Mouse (Mus musculus) gastrocnemius, postnatal 10 days (tissue): Measurements from ENCODE around the gene Lpin1. TPM values are rescaled to one million over a fixed set of nuclear protein-coding genes. Genes with fewer than 3 reads are reported as not detected.
A peak's percentile ranks its signal among the peaks of the same experiment; 100 is the strongest.

Source experiments
- DNase-seq: peaks from one replicate; pipeline ENCODE4 v3.0.0; 2021; ENCODE audit warnings: mixed read lengths
- long read RNA-seq, 2 experiments: library from polyadenylated mRNA; stranded (forward); transcript quantifications; one replicate each; pipeline ENCODE4 v2.0.0; 2021
- total RNA-seq, 2 experiments: library from RNA; stranded (reverse); gene quantifications; 2 replicates each; pipeline ENCODE4 v1.2.3; 2021

Lpin1 gene
- total RNA-seq: 10 to 100 TPM; 29.6 to 48.0 TPM
- long read RNA-seq, experiment 1, full-length matches to known transcripts: 19 of 44 reads
- long read RNA-seq, experiment 1, partial matches to known transcripts: 13 of 44 reads
- long read RNA-seq, experiment 1, other reads (novel, unspliced or antisense): 12 of 44 reads
- long read RNA-seq, experiment 2, full-length matches to known transcripts: 17 of 60 reads
- long read RNA-seq, experiment 2, partial matches to known transcripts: 35 of 60 reads
- long read RNA-seq, experiment 2, other reads (novel, unspliced or antisense): 8 of 60 reads

- DNase-seq: no peak
These were observed at the start of gene Lpin1 for GRCm38 (mm10) chr12:16610936-16611335. Gene Lpin1, minus strand, starts transcription at chr12:16610966.

GRCm38 (mm10) chr12:16656906-16657875 lies 46.4 kb upstream of the Lpin1 start:
- no peak for DNase-seq

GRCm38 (mm10) chr12:16655604-16656003 lies 44.8 kb upstream of the Lpin1 start:
- DNase-seq: no peak

- DNase-seq: peak; percentile 83
These were observed 42.7 kb upstream of the Lpin1 start, which contains the start of gene Ntsr2 for GRCm38 (mm10) chr12:16653332-16654093. Gene Ntsr2, plus strand, starts transcription at chr12:16653382.

- no peak for DNase-seq
These were observed 39.1 kb upstream of the Lpin1 start for GRCm38 (mm10) chr12:16649819-16650218.

- no peak for DNase-seq
These were observed 37.5 kb upstream of the Lpin1 start for GRCm38 (mm10) chr12:16648273-16648672.

- no peak for DNase-seq
These were observed 36.1 kb upstream of the Lpin1 start for GRCm38 (mm10) chr12:16646780-16647409.

- no peak for DNase-seq
These were observed 33.9 kb upstream of the Lpin1 start for GRCm38 (mm10) chr12:16644698-16645097.

- DNase-seq: peak; percentile 76
These were observed 33.0 kb upstream of the Lpin1 start for GRCm38 (mm10) chr12:16643508-16644345.

GRCm38 (mm10) chr12:16642000-16642399 lies 31.2 kb upstream of the Lpin1 start:
- no peak for DNase-seq

GRCm38 (mm10) chr12:16640075-16640474 lies 29.3 kb upstream of the Lpin1 start:
- DNase-seq: no peak

GRCm38 (mm10) chr12:16639078-16639771 lies 28.5 kb upstream of the Lpin1 start:
- DNase-seq: no peak

GRCm38 (mm10) chr12:16635816-16636215 lies 25.1 kb upstream of the Lpin1 start:
- DNase-seq: no peak

GRCm38 (mm10) chr12:16634075-16634813 lies 23.5 kb upstream of the Lpin1 start:
- peak; percentile 68 for DNase-seq

- no peak for DNase-seq
These were observed 22.5 kb upstream of the Lpin1 start for GRCm38 (mm10) chr12:16633235-16633634.

GRCm38 (mm10) chr12:16631423-16631822 lies 20.7 kb upstream of the Lpin1 start:
- no peak for DNase-seq

GRCm38 (mm10) chr12:16630866-16631185 lies 20.1 kb upstream of the Lpin1 start:
- no peak for DNase-seq

- DNase-seq: no peak
These were observed 19.5 kb upstream of the Lpin1 start for GRCm38 (mm10) chr12:16630152-16630865.

GRCm38 (mm10) chr12:16620230-16620629 lies 9.5 kb upstream of the Lpin1 start:
- no peak for DNase-seq
